In the genomic region with DNA sequence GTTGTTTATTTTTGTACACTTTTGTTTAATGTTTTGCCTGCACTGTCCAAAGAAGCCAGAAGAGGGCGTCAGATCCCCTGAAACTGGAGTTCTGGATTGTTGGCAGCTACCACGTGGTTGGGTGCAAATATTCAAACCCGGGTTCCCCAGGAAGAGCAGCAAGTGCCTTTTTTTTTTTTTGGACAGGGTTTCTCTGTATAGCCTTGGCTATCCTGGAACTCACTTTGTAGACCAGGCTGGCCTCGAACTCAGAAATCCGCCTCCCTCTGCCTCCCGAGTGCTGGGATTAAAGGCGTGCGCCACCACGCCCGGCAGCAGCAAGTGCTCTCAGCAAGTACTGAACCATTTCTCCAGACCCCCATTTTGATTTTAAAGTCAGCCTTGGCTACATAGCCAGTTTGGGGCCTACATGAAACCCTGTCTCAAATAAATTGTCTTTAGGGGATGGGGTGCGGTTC, we compare ENCODE assay signal across 8 mouse cellular contexts. TPM values are rescaled to one million over a fixed set of nuclear protein-coding genes. Genes with fewer than 3 reads are reported as not detected.
A peak's percentile ranks its signal among the peaks of the same experiment; 100 is the strongest.
DNase-seq lines count a peak whose midpoint lies in the region; ATAC-seq and TF ChIP-seq lines count a peak whose summit lies in the region.
"Not testable (repeated sequence)": the region's sequence is repeated elsewhere in the genome, so short reads cannot be mapped to it uniquely, and the experiment has no call there.

No protein-coding gene starts in this region.

- peak; percentile 50 for DNase-seq in CD4-positive, CD25-positive, alpha-beta regulatory T cell, adult 2 months (ENCODE audit: low read depth, low spot score)
- DNase-seq in embryonic facial prominence, embryonic 14.5 days (ENCODE audit: low spot score); midbrain, postnatal 0 days (ENCODE audit: low spot score): not testable (repeated sequence)
- DNase-seq in kidney, adult 9 months, result peak; percentile 72
- peak; percentile 59 for DNase-seq in testis, postnatal 14 days (ENCODE audit: low spot score)

- not testable (repeated sequence) for ATAC-seq in embryonic facial prominence, embryonic 14.5 days (ENCODE audit: low read depth); heart, embryonic 13.5 days (ENCODE audit: extremely low read depth, insufficient number of reproducible peaks, low FRiP score, low TSS enrichment); liver, embryonic 12.5 days; midbrain, postnatal 0 days (ENCODE audit: low FRiP score)

- not testable (repeated sequence) for H3K9ac ChIP-seq in embryonic facial prominence, embryonic 14.5 days (ENCODE audit: low read depth, low read length); midbrain, postnatal 0 days (replicated peaks; ENCODE audit: low read length, poor library complexity, severe bottlenecking)
- peak overlapping the region; percentile 78 for H3K9ac ChIP-seq in heart, embryonic 13.5 days
- H3K9ac ChIP-seq in liver, embryonic 12.5 days, result peak overlapping the region; percentile 68

- peak; percentile 59 for TF ChIP-seq CTCF in bone marrow, adult 2 months (IDR thresholded peaks at IDR 0.05; ENCODE audit: control insufficient read depth, insufficient read depth, low read length)
- TF ChIP-seq CTCF in midbrain, postnatal 0 days (IDR thresholded peaks at IDR 0.05), result peak; percentile 55

- 49% methylated on average over 11 of the region's 11 CpGs for WGBS in bone marrow, adult 2 months
- 74% methylated on average over 11 of the region's 11 CpGs for WGBS in embryonic facial prominence, embryonic 14.5 days
- WGBS in heart, embryonic 13.5 days, result 66% methylated on average over 11 of the region's 11 CpGs
- 45% methylated on average over 11 of the region's 11 CpGs for WGBS in liver, embryonic 12.5 days (ENCODE audit: insufficient replicate concordance)
- 75% methylated on average over 11 of the region's 11 CpGs for WGBS in midbrain, postnatal 0 days

- H3K4me1 ChIP-seq in bone marrow, adult 2 months (ENCODE audit: control insufficient read depth, insufficient read depth, low read length); midbrain, postnatal 0 days (ENCODE audit: insufficient read depth, low read length): not testable (repeated sequence)
- H3K4me1 ChIP-seq in embryonic facial prominence, embryonic 14.5 days (ENCODE audit: control insufficient read depth, insufficient read depth, low read length), result peaks cover 16% of the 10 kb centered on the region
- H3K4me1 ChIP-seq in heart, embryonic 13.5 days, result peaks cover 48% of the 10 kb centered on the region
- H3K4me1 ChIP-seq in liver, embryonic 12.5 days, result peaks cover 41% of the 10 kb centered on the region

- H3K36me3 ChIP-seq in embryonic facial prominence, embryonic 14.5 days (ENCODE audit: control insufficient read depth, insufficient read depth, low read length); heart, embryonic 13.5 days; liver, embryonic 12.5 days; midbrain, postnatal 0 days (ENCODE audit: insufficient read depth, low read length): not testable (repeated sequence)

- not testable (repeated sequence) for H3K27me3 ChIP-seq in embryonic facial prominence, embryonic 14.5 days (replicated peaks; ENCODE audit: control insufficient read depth, insufficient read depth, low read length); heart, embryonic 13.5 days (replicated peaks); liver, embryonic 12.5 days (replicated peaks); midbrain, postnatal 0 days (ENCODE audit: insufficient read depth, low read length)

- not testable (repeated sequence) for TF ChIP-seq POLR2A in bone marrow, adult 2 months (IDR thresholded peaks at IDR 0.05; ENCODE audit: borderline replicate concordance, control insufficient read depth, low read depth, low read length)

- peak overlapping the region; percentile 52; the same call in 1 of the 2 replicates for H3K4me2 ChIP-seq in embryonic facial prominence, embryonic 14.5 days (ENCODE audit: low read depth, low read length)
- peak overlapping the region; percentile 59 for H3K4me2 ChIP-seq in heart, embryonic 13.5 days
- peak overlapping the region; percentile 73 for H3K4me2 ChIP-seq in liver, embryonic 12.5 days
- H3K4me2 ChIP-seq in midbrain, postnatal 0 days (ENCODE audit: low read depth, low read length, poor library complexity, severe bottlenecking), result not testable (repeated sequence)

- not testable (repeated sequence) for H3K4me3 ChIP-seq in bone marrow, adult 2 months (replicated peaks; ENCODE audit: control insufficient read depth, low read depth, low read length); embryonic facial prominence, embryonic 14.5 days (ENCODE audit: low read depth, low read length); midbrain, postnatal 0 days (ENCODE audit: low read depth, low read length)
- peak overlapping the region; percentile 24; the same call in 1 of the 2 replicates for H3K4me3 ChIP-seq in heart, embryonic 13.5 days
- H3K4me3 ChIP-seq in liver, embryonic 12.5 days, result peak overlapping the region; percentile 46

- H3K27ac ChIP-seq in bone marrow, adult 2 months (ENCODE audit: control insufficient read depth, insufficient read depth, low read depth, low read length, poor library complexity), result peak overlapping the region; percentile 96; the same call in 1 of the 2 replicates
- peak overlapping the region; percentile 97 for H3K27ac ChIP-seq in embryonic facial prominence, embryonic 14.5 days (replicated peaks; ENCODE audit: low read depth, low read length)
- H3K27ac ChIP-seq in heart, embryonic 13.5 days (replicated peaks), result peak overlapping the region; percentile 99
- peak overlapping the region; percentile 86 for H3K27ac ChIP-seq in liver, embryonic 12.5 days
- not testable (repeated sequence) for H3K27ac ChIP-seq in midbrain, postnatal 0 days (ENCODE audit: low read depth, low read length)

- H3K9me3 ChIP-seq in embryonic facial prominence, embryonic 14.5 days (ENCODE audit: control insufficient read depth, low read length); heart, embryonic 13.5 days; liver, embryonic 12.5 days (replicated peaks); midbrain, postnatal 0 days (ENCODE audit: low read length): not testable (repeated sequence)

RNA-seq across cellular contexts. Expression of a gene that starts 45.4 kb away (rescaled TPM):
- polyA plus RNA-seq in bone marrow, adult 2 months (2011; ENCODE audit: insufficient read depth, insufficient read length, low replicate concordance, missing spikeins), result not detected in 2 replicates
- polyA plus RNA-seq in embryonic facial prominence, embryonic 14.5 days (2014; fragmentation: Nextera tagmentation; extraction: Ambion mirVana), result not detected in 2 replicates
- polyA plus RNA-seq in heart, embryonic 13.5 days (2015; fragmentation: Nextera tagmentation; extraction: Ambion mirVana), result not detected in 2 replicates
- not detected in 2 replicates for polyA plus RNA-seq in liver, embryonic 12.5 days (2016; fragmentation: Nextera tagmentation; extraction: Ambion mirVana)
- total RNA-seq in midbrain, postnatal 0 days (2014; rRNA removed), result 0.14 TPM in 1 of 2 replicates, not detected in the other
- polyA plus RNA-seq in midbrain, postnatal 0 days (2015; fragmentation: Nextera tagmentation; extraction: Ambion mirVana), result not detected in 2 replicates

RNA-seq across cellular contexts. Expression of a gene that starts 45.5 kb away (rescaled TPM):
- polyA plus RNA-seq in bone marrow, adult 2 months (2011; ENCODE audit: insufficient read depth, insufficient read length, low replicate concordance, missing spikeins), result not detected in 2 replicates
- polyA plus RNA-seq in embryonic facial prominence, embryonic 14.5 days (2014; fragmentation: Nextera tagmentation; extraction: Ambion mirVana), result not detected in 2 replicates
- not detected in 2 replicates for polyA plus RNA-seq in heart, embryonic 13.5 days (2015; fragmentation: Nextera tagmentation; extraction: Ambion mirVana)
- 0.19 TPM in 1 of 2 replicates, not detected in the other for polyA plus RNA-seq in liver, embryonic 12.5 days (2016; fragmentation: Nextera tagmentation; extraction: Ambion mirVana)
- not detected in 2 replicates for total RNA-seq in midbrain, postnatal 0 days (2014; rRNA removed)
- polyA plus RNA-seq in midbrain, postnatal 0 days (2015; fragmentation: Nextera tagmentation; extraction: Ambion mirVana), result 0.27 and 0.33 TPM in 2 replicates

RNA-seq across cellular contexts. Expression of a gene that starts 55.0 kb away (rescaled TPM):
- polyA plus RNA-seq in bone marrow, adult 2 months (2011; ENCODE audit: insufficient read depth, insufficient read length, low replicate concordance, missing spikeins), result 1,145 and 1,395 TPM in 2 replicates
- polyA plus RNA-seq in embryonic facial prominence, embryonic 14.5 days (2014; fragmentation: Nextera tagmentation; extraction: Ambion mirVana), result 1,814 and 2,055 TPM in 2 replicates
- polyA plus RNA-seq in heart, embryonic 13.5 days (2015; fragmentation: Nextera tagmentation; extraction: Ambion mirVana), result 929 and 934 TPM in 2 replicates
- 1,639 and 1,657 TPM in 2 replicates for polyA plus RNA-seq in liver, embryonic 12.5 days (2016; fragmentation: Nextera tagmentation; extraction: Ambion mirVana)
- total RNA-seq in midbrain, postnatal 0 days (2014; rRNA removed), result 947 and 1,050 TPM in 2 replicates
- 1,199 and 1,354 TPM in 2 replicates for polyA plus RNA-seq in midbrain, postnatal 0 days (2015; fragmentation: Nextera tagmentation; extraction: Ambion mirVana)
